Mouse (Mus musculus): ENCODE results near the gene Mmd2. TPM values are rescaled to one million over a fixed set of nuclear protein-coding genes. Genes with fewer than 3 reads are reported as not detected.

Gene Mmd2
- polyA plus RNA-seq, 1 experiment from 2014 or later = 1.4 TPM

GRCm38 (mm10) chr5:142529915-142530314, 78.7 kb downstream of the Mmd2 start, which contains the start of gene Papolb:
Gene Papolb (minus strand): TSS chr5:142530076.
- Histone ChIP-seq H3K27me3 (peaks cover 25% of the 10 kb centered on the region), H3K27ac (no peak within 1 kb of the TSS), H3K9me3 (no peaks in the 10 kb centered on the region), H3K4me1 (no peaks in the 10 kb centered on the region), H3K4me2 (0 out of 2 replicates have a peak within 1 kb of the TSS, but pooled peaks have one; percentile 7), H3K4me3 (peak within 1 kb of the TSS; percentile 21; the same call in 1 of the 2 replicates), H3K36me3 (no peaks in the 10 kb centered on the region), H3K9ac (no peak within 1 kb of the TSS)
- WGBS = 49% methylated on average over 41 of the region's 41 CpGs
- ATAC-seq (ENCODE audit: insufficient number of reproducible peaks, low FRiP score, low TSS enrichment, low read depth) = no peak

- Histone ChIP-seq H3K9me3 (no peaks in the 10 kb centered on the region), H3K4me3 (no peak overlapping the region), H3K36me3 (no peaks in the 10 kb centered on the region), H3K27ac (no peak overlapping the region), H3K4me1 (no peaks in the 10 kb centered on the region), H3K4me2 (no peak overlapping the region), H3K9ac (no peak overlapping the region), H3K27me3 (peaks cover 13% of the 10 kb centered on the region)
- no peak for ATAC-seq (ENCODE audit: insufficient number of reproducible peaks, low FRiP score, low TSS enrichment, low read depth)
- 77% methylated on average over 8 of the region's 8 CpGs for WGBS
Observed at GRCm38 (mm10) chr5:142524711-142525464, 83.7 kb downstream of the Mmd2 start.

- Histone ChIP-seq H3K4me2 (no peak overlapping the region), H3K27ac (no peak overlapping the region), H3K4me3 (no peak overlapping the region), H3K27me3 (no peaks in the 10 kb centered on the region), H3K9me3 (no peaks in the 10 kb centered on the region), H3K36me3 (no peaks in the 10 kb centered on the region), H3K4me1 (peaks cover 5% of the 10 kb centered on the region; the same call in 1 of the 2 replicates), H3K9ac (no peak overlapping the region)
- no peak for ATAC-seq (ENCODE audit: insufficient number of reproducible peaks, low FRiP score, low TSS enrichment, low read depth)
- 82% methylated on average over 11 of the region's 11 CpGs for WGBS
Observed at GRCm38 (mm10) chr5:142521195-142521866, 87.3 kb downstream of the Mmd2 start.

GRCm38 (mm10) chr5:142520360-142520759, 88.2 kb downstream of the Mmd2 start:
- H3K4me1 ChIP-seq = peaks cover 5% of the 10 kb centered on the region; the same call in 1 of the 2 replicates
- no peaks in the 10 kb centered on the region for H3K36me3 ChIP-seq
- H3K9me3 ChIP-seq = no peaks in the 10 kb centered on the region
- no peak overlapping the region for H3K4me2 ChIP-seq
- WGBS = 77% methylated on average over 4 of the region's 4 CpGs
- H3K9ac ChIP-seq = no peak overlapping the region
- H3K27me3 ChIP-seq = no peaks in the 10 kb centered on the region
- no peak for ATAC-seq (ENCODE audit: insufficient number of reproducible peaks, low FRiP score, low TSS enrichment, low read depth)
- no peak overlapping the region for H3K27ac ChIP-seq
- H3K4me3 ChIP-seq = no peak overlapping the region

GRCm38 (mm10) chr5:142518973-142519372, 89.6 kb downstream of the Mmd2 start:
- H3K27ac ChIP-seq = no peak overlapping the region
- no peak overlapping the region for H3K4me3 ChIP-seq
- H3K36me3 ChIP-seq = no peaks in the 10 kb centered on the region
- WGBS = 54% methylated on average over 6 of the region's 6 CpGs
- H3K4me2 ChIP-seq = no peak overlapping the region
- H3K9me3 ChIP-seq = no peaks in the 10 kb centered on the region
- no peaks in the 10 kb centered on the region for H3K27me3 ChIP-seq
- H3K4me1 ChIP-seq = peaks cover 5% of the 10 kb centered on the region; the same call in 1 of the 2 replicates
- no peak overlapping the region for H3K9ac ChIP-seq
- no peak for ATAC-seq (ENCODE audit: insufficient number of reproducible peaks, low FRiP score, low TSS enrichment, low read depth)

Other genes with a start within 250 kb of the Mmd2 start
- gene Foxk1, start 207.3 kb downstream of the Mmd2 start, polyA plus RNA-seq (2015; fragmentation: Nextera tagmentation; extraction: Ambion mirVana) = 4.4 and 5.3 TPM in 2 replicates
- 9.8 and 9.9 TPM in 2 replicates for gene Ap5z1, start 144.9 kb downstream of the Mmd2 start, polyA plus RNA-seq (2015; fragmentation: Nextera tagmentation; extraction: Ambion mirVana)
- gene Papolb, start 78.7 kb downstream of the Mmd2 start, polyA plus RNA-seq (2015; fragmentation: Nextera tagmentation; extraction: Ambion mirVana) = 0.05 and 0.09 TPM in 2 replicates
- gene Radil, start 57.7 kb downstream of the Mmd2 start, polyA plus RNA-seq (2015; fragmentation: Nextera tagmentation; extraction: Ambion mirVana) = 7.6 and 8.3 TPM in 2 replicates
- 40.7 and 44.1 TPM in 2 replicates for gene Wipi2, start 18.9 kb upstream of the Mmd2 start, polyA plus RNA-seq (2015; fragmentation: Nextera tagmentation; extraction: Ambion mirVana)
- 3.9 and 5.4 TPM in 2 replicates for gene Slc29a4, start 83.7 kb upstream of the Mmd2 start, polyA plus RNA-seq (2015; fragmentation: Nextera tagmentation; extraction: Ambion mirVana)
- gene Tnrc18, start 208.9 kb upstream of the Mmd2 start, polyA plus RNA-seq (2015; fragmentation: Nextera tagmentation; extraction: Ambion mirVana) = 25.1 and 32.0 TPM in 2 replicates